Mouse (Mus musculus) cerebellum, adult 11 months (tissue): ENCODE data around the gene Prap1.
A peak's percentile ranks its signal among the peaks of the same experiment; 100 is the strongest.
"Not testable (repeated sequence)": the region's sequence is repeated elsewhere in the genome, so short reads cannot be mapped to it uniquely, and the experiment has no call there.

Source experiments
- DNase-seq: peaks from one replicate; pipeline ENCODE4 v3.0.0; 2022

Prap1 gene

DNA sequence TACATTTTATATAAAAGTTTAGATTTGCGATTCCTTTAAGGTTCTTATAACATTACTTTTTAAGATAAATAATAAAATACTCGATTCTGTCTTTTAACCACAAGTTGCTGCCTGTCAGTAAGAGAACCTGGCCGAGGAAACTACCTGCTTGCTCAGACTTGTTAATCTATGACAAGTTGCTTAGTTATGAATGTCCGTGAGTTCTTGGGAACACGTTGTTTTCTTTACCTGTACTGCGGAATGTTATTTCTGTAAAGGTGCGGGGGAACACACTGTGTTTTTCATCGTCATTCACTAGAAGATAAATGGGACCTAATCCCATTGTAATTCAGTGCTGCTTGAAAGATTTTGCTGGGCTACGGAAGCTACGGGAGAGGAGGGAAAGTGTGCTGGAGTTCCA lies 2.6 kb upstream of the Prap1 start:
- DNase-seq: no peak

DNA sequence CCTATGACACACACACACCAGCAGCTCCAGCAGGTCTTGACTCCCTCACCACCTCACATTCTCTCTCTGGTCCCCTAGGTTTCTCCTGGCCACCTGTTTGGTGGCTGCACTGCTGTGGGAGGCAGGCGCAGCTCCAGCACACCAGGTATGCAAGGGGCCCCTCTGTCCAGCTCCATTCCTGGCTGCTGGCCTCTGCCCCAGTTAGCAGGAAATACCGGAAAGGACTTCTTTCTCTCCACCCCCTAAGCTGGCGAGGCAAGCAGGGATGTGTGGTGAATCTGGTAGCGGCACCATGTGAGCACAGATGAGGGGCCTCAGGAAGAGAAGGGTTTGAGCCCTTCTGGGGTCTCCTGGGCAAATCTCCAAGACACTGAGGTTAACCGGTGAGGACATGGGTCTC lies 1.8 kb downstream of the Prap1 start:
- DNase-seq: no peak

DNA sequence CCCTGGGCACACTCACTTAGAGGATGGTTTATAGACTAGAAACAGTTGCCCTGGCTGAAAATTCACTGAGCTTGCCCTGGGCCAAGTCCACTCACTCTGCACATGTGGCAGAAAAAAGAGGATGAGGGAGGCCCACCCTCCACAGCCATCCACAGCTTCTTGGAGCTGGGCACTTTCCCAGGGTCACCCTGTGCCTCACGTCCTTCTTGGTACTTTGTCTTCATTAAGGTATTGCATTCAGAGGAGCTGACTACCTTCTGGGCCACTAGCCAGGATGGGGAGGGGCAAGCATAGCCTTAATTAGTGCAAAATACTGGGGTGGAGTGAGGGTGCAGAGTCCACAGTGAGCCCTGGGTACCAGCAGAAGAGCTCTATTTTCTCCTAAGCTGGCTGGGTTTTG lies 2.4 kb downstream of the Prap1 start:
- DNase-seq: no peak

DNA sequence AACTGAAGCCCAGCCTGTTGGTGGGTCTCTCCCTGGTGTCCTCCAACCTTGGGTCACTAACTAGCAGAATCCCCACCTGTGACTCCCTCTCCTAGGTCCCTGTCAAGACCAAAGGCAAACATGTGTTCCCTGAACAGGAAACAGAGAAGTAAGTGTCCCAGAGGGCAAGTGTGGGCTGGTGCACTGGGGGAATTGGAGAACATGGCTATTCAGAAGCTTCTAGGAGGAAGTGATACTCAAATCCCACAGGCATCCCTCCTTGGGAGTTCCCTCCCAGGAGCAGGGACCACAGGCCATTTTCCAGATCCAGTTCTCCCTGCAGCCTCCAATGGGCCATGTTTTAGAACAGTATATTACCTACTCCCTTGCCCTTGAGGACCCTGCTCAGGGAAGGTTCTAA lies 2.9 kb downstream of the Prap1 start:
- no peak for DNase-seq

DNA sequence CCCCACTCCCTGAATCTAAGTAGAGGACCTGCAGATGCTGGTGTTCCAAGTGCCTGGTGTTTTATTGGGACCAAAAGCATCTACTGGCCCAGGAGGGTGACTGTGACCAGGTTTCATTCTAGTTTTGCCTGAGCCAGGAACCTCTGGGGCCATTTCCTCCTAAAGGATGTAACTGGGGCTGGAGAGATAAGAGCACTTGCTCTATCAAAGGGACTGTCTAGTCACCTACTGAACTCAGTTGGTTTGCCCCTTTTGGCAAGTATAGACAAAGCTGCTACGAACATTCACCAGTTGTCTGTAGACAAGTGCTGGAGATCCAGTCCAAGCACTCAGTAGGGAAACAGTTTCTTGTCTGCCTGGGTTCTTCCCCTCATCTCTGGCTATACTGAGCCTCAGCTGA lies 5.3 kb downstream of the Prap1 start:
- DNase-seq: no peak

DNA sequence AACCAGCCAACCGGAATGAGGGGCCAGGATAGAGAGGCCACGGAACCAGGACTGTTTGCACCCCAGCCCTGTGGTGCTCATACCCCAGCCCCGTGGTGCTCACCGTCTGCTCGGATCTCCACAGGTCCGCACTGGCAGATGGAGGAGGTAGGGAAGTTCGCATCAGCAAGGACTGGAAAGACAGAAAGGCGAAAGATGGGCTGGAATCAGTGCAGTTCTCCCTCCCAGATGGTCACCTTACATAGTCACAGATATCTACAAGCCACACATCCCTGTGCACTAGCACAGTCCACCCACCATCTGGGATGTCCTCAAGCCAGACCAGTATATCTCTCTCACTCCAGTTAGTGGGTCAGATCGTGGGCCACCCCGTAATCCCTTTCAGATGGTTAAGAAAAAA lies 8.3 kb downstream of the Prap1 start:
- DNase-seq: peak; percentile 29

DNA sequence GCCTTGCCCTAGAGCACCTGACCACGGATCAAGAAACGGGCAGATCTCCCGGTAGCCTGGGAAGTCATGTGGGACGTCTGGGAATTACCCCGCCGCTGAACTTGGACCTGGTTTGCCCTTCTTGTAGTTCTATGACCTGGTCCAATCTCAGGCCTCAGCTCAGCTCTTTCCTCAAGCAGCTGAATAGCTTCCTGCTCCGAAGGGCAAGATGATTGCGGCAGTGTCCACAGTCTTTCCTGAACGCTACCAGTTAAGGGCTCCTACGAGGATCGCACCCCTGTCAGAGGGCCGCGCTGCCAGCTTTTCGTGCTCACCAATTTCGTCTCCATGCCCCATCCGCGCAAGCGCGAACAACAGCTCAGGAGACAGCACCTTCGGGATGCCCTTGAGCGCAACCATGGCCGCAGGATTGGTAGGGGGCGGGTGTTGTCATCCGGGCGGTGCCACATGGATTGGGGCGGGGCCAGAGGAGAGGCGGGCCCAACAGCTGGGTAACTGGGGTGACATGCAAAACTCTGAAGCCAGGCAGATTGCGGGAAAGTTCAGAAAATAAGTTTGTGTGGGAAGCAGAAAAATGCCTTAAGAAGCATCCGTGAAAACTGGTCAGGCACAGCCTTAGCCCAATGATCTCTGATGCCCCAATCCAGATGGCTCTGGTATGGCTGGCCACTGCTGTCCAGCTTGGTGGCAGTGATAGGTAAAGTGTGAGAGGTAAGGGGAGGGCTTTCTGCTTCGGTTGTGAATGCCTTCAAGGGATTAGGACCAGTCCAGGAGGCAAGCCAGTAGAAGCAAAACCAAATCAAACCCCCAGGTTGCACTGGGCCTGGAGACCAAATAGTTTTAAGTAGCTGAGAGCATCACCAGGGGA lies 9.0 kb downstream of the Prap1 start, which contains the start of gene Fuom:
Fuom (minus strand) TSS at position 449 of the 868 bp plus-strand sequence.
- peak; percentile 82 for DNase-seq

DNA sequence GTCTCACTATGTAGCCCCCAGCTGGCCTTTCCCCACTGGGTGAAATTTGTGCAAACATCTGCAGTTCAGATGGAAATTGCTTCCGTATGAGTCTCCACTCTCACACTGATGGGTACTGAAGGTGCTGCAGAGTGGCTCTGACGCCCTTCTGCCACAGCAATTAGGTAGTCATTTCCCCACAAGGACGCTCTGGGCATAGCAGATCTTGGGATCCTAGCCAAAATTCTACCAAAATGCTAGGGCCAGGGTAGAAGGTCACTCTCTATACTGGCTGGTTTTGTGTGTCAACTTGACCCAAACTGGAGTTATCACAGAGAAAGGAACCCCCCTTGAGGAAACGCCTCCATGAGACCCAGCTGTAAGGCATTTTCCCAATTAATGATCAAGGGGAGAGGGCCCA lies 10.8 kb downstream of the Prap1 start:
- DNase-seq: no peak

DNA sequence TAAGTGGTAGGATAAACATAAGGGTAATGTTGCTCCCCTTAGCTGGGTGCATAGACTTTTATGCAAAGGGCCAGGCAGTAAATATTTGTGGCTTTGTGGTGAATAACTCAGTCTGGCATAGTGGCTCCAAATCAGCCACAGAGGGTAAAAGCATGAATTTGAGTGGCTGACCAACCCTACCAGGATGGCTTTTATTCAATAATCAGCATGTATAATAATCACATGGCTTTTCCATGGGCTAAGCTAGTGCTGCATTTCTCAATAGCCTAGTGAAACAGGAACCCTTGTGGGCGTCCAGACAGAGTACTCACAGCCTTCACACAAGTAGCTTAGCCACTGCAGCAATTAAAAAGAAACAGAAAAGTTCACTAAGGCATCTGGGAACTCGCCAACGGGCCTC lies 18.7 kb downstream of the Prap1 start:
- DNase-seq: no peak

DNA sequence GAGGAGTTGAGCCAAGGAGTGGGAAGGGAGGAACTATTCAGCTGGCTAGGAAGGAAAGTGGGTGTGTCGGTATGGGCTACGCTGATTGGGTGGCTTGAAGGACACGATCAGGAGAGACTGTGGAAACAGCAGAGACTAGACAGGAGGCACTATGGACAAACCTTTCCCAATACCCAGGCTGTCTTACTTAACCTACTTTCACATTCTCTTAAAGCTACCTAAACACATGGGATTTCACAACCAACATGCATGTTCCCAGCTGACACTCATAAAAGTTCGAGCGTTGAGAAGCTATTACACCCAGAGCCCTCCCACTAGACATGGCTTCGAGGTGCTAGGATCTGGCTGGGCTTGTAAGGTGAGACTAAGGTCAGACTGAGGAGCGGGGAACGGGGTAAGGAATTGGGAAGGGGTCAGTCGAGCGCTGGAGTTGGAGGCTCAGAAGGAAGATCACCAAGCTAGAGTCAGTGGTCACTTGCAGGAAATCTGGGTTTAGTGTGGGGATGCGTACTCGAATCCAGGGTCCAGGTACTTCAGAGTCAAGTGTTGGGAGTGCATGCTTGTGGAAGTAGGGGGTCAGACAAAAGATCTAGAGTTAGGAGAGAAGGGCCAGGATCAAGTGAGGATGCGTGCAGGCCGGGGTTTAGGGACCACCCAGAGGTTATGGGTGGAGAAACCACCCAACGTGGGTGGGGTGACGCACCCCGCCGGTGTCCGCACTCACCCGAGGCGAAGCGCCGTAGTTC lies 22.6 kb downstream of the Prap1 start, which contains the start of gene Paox:
Paox (plus strand) TSS at position 217 of the 746 bp plus-strand sequence.
- peak; percentile 28 for DNase-seq

DNA sequence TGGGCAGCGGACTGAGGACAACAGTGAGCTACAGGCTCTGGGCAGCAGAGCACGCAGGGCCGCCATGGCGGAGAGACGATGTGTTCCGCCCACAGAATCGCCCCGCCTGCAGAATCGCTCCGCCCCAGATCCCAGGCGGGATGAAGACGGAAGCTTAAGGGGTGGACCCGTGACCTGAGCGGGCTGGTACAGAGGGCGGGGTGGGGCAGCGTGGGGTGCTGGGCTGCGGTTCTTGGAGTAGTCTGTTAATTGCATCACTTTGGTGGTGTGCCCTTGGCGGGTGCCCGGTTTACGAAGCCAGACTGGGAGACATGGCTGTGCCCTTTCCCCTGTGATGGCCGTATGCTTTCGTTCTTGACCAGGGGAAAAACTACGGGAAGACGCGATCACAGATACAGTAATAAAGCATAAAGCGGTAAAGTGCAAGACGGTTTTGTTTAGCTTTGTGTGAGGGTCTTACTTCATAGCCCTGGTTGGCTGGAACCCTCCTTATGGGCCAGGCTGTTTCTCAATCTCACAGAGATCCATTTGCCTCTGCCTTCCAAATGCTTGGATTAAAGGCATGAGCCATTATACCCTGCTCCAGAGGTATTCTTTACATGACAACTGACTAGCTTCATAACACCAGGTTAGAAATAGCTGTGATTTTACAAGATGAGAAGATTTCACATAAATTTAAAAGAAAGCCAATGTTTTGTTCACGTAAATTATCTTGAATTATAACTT lies 23.3 kb downstream of the Prap1 start, which contains the start of gene Echs1:
Echs1 (minus strand) TSS at position 148 of the 726 bp plus-strand sequence.
- peak; percentile 81 for DNase-seq

DNA sequence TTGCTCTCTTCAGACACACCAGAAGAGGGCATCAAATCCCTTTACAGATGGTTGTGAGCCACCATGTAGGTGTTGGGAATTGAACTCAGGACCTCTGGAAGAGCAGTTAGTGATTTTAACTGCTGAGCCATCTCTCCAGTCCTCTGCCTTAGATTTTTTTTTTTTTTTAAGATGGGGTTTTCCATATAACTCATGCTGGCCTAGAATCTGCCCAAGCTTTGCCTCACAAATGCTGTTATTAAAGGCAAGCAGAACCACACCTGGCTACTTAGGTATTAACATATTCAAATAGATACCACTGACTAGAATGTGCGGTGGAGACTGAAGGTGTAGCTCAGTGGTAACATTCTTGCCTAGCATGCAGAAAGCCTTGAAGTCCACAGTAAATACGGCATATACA lies 27.3 kb downstream of the Prap1 start:
- DNase-seq: no peak

DNA sequence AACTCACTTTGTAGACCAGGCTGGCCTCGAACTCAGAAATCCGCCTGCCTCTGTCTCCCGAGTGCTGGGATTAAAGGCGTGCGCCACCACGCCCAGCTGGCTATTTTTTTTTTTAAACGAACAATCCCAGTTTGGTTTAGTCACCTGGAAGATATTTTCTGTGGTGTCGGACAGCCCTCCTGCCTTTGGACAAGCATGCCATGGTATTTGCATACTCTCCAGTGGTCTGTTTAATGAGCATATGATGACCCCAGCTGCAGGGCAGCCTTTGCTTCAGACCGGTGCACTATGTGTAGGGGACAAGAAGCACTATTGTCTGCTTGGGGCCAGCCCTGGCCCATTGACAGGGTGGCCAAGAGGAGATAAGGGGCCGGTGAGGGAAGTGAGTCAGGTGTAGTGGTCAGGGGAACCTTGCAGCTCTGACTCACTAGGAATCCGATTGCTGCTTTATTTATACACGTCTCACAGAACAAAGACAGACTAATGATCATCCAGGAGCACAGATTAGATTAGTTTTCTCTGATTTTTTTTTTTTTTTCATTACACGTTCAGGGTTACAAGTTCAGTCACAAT lies 28.2 kb downstream of the Prap1 start:
- DNase-seq: no peak

DNA sequence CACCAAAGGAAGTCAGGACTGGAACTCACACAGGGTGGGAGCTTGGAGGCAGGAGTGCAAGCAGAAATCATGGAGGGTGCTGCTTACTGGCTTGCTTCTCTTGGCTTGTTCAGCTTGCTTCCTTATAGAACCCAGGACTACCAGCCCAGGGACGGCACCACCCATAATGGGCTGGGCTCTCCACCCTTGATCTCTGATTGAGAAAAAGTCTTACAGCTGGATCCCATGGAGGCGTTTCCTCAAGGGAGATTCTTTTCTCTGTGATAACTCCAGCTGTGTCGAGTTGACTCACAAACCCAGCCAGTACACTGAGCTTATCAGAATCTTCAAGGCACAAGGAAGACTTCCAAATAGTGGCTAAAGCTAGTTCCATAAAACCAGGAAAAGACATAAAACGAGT lies 29.6 kb downstream of the Prap1 start:
- no peak for DNase-seq

DNA sequence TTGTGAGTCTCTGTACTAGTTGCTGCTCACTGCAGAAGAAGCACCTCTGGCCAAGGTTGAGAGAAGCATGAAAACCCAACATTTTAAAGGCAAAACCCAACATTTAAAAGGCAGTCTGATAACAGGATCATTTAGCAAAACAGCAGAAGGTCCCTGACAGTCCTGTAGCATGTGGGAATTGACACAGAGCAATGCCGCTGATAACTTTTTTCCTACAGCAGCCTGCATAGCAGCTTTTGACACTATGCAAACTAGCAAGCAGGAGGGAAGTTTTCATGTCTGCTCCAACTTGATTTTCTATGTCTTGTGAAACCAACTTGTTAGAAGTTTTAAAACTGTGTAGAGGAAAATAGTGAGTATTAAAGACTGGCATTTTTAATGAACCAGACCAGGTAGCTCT lies 31.2 kb downstream of the Prap1 start:
- DNase-seq: no peak

DNA sequence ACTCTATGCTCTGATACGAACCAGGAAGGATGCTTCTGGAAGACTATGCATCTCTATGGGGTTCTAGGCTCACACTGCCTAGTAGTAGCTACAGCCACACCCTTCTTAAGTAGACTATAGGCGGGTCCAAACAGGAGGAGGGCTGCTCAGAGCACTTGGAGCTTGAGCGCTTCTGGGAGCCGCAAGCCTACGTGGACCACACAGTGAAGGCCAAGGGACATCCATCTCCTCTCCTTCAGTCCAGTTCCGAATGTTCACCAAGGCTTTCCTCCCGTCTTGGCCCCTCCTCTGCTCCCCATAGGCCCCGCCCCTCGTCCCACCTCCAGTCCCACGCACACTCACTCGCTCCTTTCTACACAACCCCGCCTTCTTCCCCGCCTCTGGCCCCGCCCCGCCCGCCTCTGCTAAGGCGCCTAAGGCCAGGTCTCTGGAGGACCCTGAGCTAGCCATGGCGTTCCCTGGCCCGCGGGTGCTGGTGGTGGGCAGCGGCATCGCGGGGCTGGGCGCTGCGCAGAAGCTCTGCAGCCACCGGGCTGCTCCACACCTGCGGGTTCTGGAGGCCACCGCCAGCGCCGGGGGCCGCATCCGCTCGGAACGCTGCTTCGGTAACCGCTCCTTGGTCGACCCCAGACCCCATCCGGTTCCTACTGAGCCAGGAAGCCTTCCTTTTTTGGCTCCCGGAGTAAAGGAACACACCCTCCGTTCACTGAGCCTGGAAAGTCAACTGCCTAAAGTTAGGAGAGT lies 32.3 kb downstream of the Prap1 start:
- DNase-seq: peak; percentile 92

DNA sequence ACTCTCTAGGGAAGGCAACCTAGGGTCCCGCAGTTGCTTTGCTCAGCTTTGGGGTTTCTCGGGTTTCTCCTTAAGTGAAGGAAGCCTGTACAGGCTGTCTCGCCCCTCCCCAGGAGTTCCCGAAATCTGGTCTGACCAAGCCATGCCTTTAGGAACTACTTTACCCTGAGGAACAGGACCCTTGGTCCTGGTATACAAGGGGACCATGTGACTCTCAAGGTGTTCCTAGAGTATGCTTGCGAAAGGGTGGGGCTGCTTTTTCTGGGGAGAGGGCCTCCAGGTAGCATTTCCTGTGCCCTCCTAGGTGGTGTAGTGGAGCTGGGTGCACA lies 32.8 kb downstream of the Prap1 start:
- no peak for DNase-seq

DNA sequence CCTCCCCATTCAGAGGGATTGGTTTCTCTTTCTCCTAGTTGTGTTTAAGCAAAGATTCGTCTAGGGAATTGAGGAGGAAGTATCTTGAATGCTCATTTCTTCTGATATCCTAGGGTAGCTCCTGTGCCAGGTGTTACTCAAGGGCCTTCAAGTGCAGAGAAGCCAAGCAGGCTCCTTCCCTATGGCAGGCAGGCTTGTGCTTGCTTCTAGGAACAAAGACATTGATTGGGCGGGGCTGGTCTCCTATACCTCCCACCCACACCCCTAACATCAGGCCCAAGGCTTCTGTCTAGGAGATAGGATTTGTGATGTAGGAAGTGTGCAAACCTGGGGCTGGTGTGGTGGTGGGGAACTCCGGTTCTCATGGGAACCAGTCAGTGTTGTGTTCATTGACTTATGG lies 33.7 kb downstream of the Prap1 start:
- no peak for DNase-seq

DNA sequence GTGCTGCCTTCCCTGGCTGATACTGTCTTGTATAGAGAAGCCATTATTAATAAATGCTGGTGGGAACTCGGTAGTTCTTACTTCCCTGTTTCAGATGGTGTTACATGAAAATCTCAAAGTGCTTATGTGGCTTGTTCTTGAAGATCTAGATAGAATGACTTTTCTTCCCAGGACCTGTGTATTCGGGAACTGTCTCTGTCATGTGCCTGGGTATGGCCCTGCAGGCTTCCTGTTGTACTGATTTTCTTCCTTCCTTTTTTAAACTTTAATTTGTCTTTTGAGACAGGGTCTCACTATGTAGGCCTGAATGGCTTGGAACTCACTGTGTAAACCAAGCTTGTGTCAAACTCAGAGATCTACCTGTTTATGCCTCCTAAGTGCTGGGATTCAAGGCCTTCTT lies 34.7 kb downstream of the Prap1 start:
- no peak for DNase-seq

DNA sequence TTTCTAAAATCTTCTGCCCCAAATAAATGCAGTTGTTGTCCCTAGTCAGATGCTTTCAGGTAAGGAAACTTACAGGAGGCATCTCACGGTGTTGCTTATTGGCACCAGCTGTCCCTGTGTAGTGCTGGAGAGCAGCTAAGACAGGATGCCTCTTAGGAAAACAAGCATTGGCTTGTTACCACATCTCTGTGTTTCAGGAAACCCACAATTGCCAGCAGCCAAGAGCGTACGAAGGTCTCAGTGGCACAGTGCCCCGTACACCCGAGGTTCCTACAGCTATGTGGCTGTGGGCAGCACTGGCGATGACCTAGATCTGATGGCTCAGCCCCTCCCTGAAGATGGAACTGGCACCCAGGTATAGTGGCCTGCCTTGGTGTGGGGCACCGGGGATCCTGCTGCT lies 39.0 kb downstream of the Prap1 start:
- DNase-seq: not testable (repeated sequence)

DNA sequence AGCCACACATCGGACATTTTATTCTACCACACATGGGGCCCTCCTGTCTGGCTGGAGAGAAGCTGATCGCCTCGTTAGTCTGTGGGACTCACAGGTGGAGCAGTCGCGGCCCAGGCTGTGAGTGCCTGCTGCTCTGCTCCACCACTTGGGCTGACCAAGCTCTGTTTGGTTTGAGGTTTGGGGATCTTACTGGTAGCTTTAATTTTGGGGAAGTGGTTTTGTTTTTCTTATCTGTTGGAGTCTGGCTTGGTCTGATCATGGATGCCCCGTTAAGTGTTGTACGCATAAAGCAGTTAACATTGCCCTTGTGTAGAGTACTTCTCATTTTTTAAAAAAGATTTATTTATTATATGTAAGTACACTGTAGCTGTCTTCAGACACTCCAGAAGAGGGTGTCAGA lies 40.8 kb downstream of the Prap1 start:
- DNase-seq: not testable (repeated sequence)

DNA sequence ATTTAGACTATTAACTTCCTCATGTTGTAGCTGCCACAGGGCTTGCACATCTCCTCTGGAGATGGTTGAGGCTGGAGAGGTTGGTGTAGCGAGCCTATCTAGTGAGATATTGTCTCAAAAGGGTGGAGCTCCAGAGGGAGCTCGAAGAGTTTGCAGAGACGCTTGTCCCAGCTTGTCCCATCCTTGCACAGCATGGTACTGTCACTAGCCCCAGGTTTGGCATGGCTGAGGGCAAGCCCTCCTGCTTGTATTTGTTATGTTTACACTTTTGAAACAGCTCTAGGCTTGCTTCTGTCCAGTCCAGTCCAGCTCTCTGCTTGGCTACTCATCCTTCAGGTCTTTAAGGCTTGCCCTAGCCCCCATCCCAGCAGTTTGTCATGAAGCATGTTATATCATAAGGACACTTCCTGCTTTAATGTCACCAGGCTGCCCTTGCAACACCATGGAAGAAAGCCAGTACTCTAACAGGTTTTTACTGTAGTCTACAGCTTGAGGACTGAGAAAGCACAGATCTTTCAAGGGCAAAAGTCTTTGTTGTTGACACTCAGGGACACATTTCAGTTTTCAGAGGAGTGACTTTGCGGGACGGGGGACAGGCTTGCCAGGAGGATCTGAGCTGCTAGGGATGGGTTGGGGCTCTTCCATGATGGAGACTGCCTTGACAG lies 42.0 kb downstream of the Prap1 start:
- DNase-seq: no peak
